Comparison of ENCODE assay signal across 18 mouse cellular contexts in genomic region chr2:24442303-24442925, GRCm38 (mm10). TPM values are rescaled to one million over a fixed set of nuclear protein-coding genes. Genes with fewer than 3 reads are reported as not detected.
"Had no signal": no experiment of that assay in that cellular context is flagged by ENCODE, and none has a peak within 500 bp of the region (broad histone marks: within the 10 kb centered on the region; RNA-seq: fewer than 3 reads in every experiment).

No protein-coding gene starts in this region.

- H3K4me3 ChIP-seq: layer of hippocampus, adult 2 months; limb, embryonic 13.5 days; liver, embryonic 15.5 days; midbrain, embryonic 13.5 days had no signal

- H3K4me2 ChIP-seq: limb, embryonic 13.5 days; liver, embryonic 15.5 days; lung, embryonic 14.5 days; midbrain, embryonic 13.5 days had no signal

- H3K9ac ChIP-seq: limb, embryonic 13.5 days; liver, embryonic 15.5 days; lung, embryonic 14.5 days; midbrain, embryonic 13.5 days had no signal

- H3K27ac ChIP-seq: layer of hippocampus, adult 2 months; limb, embryonic 13.5 days; liver, embryonic 15.5 days; macrophage; midbrain, embryonic 13.5 days had no signal

- H3K27me3 ChIP-seq: limb, embryonic 13.5 days; liver, embryonic 15.5 days had no signal

- ATAC-seq: midbrain, embryonic 13.5 days had no signal

- H3K4me1 ChIP-seq: limb, embryonic 13.5 days; liver, embryonic 15.5 days; midbrain, embryonic 13.5 days had no signal

- DNase-seq: kidney, adult 8-10 months; kidney, postnatal 4 days; left cerebral cortex, postnatal 4 days; lung, embryonic 14.5 days; lung, postnatal 10 days; right cerebral cortex, postnatal 14 days; thymus, postnatal 36 days had no signal

- H3K9me3 ChIP-seq: limb, embryonic 13.5 days; liver, embryonic 15.5 days; midbrain, embryonic 13.5 days had no signal

- H3K36me3 ChIP-seq: limb, embryonic 13.5 days; liver, embryonic 15.5 days; midbrain, embryonic 13.5 days had no signal

RNA-seq across cellular contexts. Expression of gene Pax8, which starts 33.0 kb away (rescaled TPM):
- total RNA-seq: layer of hippocampus, adult 2 months; layer of hippocampus, postnatal 14 days; left cerebral cortex, adult 18-20 months; left cerebral cortex, postnatal 10 days; left cerebral cortex, postnatal 4 days; megakaryocyte-erythroid progenitor cell, adult 5-6 weeks had no signal
- polyA plus RNA-seq: limb, embryonic 13.5 days; liver, adult 2 months; lung, embryonic 14.5 days; macrophage; spleen, adult 2 months had no signal
